Mouse (Mus musculus): ENCODE measurements around the gene Pign. TPM values are rescaled to one million over a fixed set of nuclear protein-coding genes. Genes with fewer than 3 reads are reported as not detected.

Pign gene
- 10 to 100 TPM; 18.7 to 25.0 TPM for total RNA-seq (2021)
- long read RNA-seq, experiment 1, full-length matches to known transcripts = 1 of 2 reads
- long read RNA-seq, experiment 1, partial matches to known transcripts = 1 of 2 reads
- long read RNA-seq, experiment 1, other reads (novel, unspliced or antisense) = 0 of 2 reads
- long read RNA-seq, experiment 2, full-length matches to known transcripts = 1 of 3 reads
- long read RNA-seq, experiment 2, partial matches to known transcripts = 0 of 3 reads
- long read RNA-seq, experiment 2, other reads (novel, unspliced or antisense) = 2 of 3 reads

GRCm38 (mm10) chr1:105663171-105663961 is at the start of gene Pign, which contains the start of gene Relch:
Pign (minus strand) TSS chr1:105663677.
Relch (plus strand) TSS chr1:105663861.
- DNase-seq (ENCODE audit: low spot score in 2 of 2) = peak; percentile 94 to 98

- DNase-seq (ENCODE audit: low spot score in 2 of 2) = no peak
These were observed 49.3 kb upstream of the Pign start for GRCm38 (mm10) chr1:105712822-105713221.

DNA sequence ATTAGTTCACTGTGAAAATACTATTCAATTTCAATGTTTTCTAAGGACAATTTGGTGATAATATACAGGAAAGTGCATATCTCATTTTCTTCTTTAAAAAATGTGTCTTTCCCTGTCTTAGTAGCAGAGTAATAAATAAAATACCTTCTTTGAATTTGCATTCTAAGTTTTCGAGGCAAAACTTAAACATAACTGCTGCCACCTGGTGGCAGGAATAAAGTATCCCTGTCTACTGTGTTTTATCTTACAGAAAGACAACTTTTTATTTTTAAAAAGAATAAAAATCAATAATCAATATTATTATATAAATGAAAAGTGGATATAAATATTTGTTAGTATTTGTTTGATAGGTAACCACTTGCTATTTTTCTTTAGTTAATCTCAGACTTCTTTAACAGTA is 47.8 kb upstream of the Pign start:
- no peak for DNase-seq (ENCODE audit: low spot score in 2 of 2)

DNA sequence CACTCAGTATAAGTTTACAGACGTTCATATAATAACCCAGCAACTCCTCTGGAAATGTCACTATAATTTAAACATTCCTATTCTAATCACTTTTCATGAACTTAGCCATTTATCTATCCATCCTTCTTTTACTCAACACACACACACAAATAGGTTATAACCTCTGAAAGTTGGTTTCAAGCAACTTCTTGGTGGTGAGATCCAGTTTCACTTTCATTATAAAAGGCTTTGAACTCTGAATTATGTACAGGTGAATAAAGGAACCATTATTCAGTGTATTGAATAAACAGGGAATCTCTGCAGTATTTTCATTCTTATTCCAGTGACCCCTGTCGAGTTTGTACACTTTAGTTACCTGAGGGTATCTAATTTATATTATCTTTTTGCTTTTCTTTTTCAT is 45.9 kb upstream of the Pign start:
- no peak for DNase-seq (ENCODE audit: low spot score in 2 of 2)

- DNase-seq (ENCODE audit: low spot score in 2 of 2) = no peak
These were observed 37.6 kb upstream of the Pign start for GRCm38 (mm10) chr1:105700984-105701530.

DNA sequence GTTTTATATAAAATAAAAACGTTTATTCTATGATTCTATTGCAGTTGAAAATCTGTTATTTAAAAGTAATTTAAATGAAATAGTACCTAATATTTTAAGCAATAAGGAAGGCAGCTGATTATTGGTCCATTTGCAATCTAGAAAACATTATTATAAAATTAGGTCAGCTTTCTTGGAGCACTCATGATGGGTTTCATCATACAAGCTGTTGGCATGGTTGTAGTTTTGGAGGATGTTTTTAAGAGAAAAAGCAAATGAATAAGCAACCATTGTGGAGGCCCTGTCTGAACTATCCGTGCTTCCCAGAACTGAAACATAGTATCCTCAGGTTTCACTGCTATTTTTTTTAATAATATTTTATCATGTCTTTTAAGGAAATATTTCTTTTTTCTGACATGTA is 32.1 kb upstream of the Pign start:
- no peak for DNase-seq (ENCODE audit: low spot score in 2 of 2)

DNA sequence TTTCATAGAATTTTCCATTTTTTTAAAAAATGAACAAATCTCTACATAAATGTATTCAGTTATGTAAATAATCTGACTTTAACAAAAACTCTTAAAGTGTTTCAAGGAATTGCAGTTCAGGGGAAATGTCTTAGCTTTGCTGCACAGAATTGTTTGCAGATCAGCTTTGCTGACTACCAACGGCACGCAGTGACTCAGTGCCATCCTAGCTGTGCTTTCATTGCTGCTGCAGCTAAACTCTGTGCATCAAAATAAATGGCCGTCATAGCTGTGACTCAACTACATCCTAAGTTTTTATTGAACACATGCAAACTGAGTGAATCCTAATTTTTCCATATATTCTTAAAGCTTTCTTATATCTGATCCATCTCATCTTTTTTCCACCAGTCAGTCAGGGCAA is 22.0 kb upstream of the Pign start:
- DNase-seq (ENCODE audit: low spot score in 2 of 2) = no peak

DNA sequence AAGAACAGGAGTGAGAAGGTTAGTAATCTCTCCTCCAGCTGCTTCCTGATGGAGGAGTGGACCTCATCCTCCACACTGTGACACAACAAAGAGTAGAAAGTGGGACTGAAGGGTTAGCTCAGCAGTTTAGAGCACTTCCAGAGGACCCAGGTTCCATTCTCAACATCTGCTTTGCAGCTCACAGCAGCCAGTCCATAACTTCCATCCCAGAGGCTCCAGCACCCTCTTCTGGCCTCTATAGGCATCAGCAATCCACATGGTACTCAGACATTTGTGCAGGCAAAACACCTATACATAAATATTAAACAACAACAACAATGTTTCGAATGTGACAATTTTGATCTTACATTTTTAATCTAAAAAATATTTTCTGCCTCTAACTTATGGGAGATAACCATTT is 17.1 kb upstream of the Pign start:
- no peak for DNase-seq (ENCODE audit: low spot score in 2 of 2)

- DNase-seq (ENCODE audit: low spot score in 2 of 2) = no peak
These were observed 11.3 kb upstream of the Pign start for GRCm38 (mm10) chr1:105674763-105675162.

- DNase-seq (ENCODE audit: low spot score in 2 of 2) = no peak
These were observed 6.2 kb upstream of the Pign start for GRCm38 (mm10) chr1:105669700-105670099.

DNA sequence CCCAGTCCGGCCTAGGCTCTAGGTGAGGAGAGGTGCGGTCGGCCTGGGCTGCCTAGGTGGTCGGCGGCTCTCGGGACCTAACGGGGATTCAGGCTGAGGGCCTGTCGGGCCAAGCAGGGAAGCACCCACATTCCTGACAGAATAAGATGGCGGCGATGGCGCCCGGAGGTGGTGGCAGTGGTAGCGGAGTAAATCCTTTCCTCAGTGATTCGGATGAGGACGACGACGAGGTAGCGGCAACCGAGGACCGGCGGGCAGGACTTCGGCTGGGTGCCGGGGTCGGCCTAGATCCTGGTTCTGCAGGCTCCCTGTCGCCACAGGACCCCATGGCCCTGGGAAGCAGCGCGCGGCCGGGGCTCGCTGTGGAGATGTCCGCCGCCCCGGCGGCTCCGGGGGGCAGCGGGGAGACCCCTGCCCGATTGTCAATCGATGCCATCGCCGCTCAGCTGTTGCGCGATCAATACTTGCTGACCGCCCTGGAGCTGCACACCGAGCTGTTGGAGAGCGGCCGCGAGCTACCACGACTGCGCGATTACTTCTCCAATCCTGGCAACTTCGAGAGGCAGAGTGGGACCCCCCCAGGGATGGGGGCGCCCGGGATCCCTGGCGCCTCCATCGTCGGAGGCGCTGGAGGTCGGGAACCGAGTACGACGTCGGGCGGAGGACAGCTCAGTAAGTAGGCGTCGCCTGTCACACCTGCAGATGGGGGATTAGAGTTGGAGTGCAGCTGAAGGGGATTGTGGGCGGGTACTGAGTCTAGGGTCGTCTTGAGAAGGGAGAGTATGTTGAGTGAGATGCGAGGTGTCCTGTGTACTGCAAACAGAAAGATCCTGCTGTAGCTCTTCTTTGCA is 710 bp upstream of the Pign start:
- DNase-seq (ENCODE audit: low spot score in 2 of 2) = no peak

DNA sequence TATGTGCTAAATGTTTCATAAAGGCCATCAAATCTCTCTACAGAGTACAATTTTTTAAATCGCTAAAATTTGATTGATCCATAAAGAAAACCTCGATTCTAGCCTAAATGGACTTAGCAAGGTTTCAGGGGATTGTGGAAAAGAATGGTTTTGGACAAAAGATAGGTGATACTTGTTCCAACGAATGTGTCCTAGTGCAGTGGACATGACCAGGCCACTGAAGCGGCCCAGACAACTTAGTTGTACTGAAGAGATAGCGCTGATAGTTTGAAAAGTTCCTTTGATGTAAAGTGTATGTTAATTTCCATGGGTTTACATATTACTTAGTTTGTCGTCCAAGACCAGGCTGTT is 682 bp downstream of the Pign start:
- DNase-seq (ENCODE audit: low spot score in 2 of 2) = no peak

GRCm38 (mm10) chr1:105660015-105660414 is 3.5 kb downstream of the Pign start:
- DNase-seq (ENCODE audit: low spot score in 2 of 2) = no peak

DNA sequence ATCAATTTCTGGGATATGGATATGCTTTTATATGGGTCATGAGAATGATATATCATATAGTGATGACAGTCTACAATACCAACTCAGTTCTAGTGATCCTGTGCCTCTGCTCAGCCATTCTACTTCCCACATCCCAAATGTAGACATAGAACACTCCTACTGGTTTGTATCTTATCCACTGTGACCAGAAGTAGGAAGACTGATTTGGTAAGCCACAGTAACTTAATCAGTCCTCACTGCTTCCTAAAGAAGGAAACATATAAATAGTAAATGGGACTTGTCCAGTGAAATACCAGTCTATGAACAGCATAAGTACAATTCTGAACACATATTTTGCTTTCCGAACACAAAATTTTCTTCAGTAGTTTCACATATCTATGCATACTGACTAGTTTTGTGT is 9.5 kb downstream of the Pign start:
- no peak for DNase-seq (ENCODE audit: low spot score in 2 of 2)

DNA sequence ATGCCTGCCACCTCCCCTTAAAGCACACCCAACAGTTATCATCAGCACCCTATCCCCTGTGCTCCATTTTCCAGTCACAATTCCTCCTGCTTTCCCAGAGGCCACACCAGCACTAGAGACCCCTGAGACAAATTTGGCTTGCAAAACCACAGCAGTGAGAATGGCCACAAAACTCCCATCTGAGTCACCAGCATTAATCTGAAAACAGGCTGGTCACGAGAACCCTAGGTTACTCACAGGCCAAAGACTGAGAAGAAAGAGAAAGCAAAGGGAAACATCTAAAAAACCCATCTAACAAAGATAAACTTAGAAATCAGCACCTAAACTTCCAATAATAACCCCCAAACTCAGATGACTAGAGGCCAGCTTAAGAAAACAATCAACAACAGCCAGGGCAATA is 12.8 kb downstream of the Pign start:
- no peak for DNase-seq (ENCODE audit: low spot score in 2 of 2)

GRCm38 (mm10) chr1:105644093-105644492 is 19.4 kb downstream of the Pign start:
- no peak for DNase-seq (ENCODE audit: low spot score in 2 of 2)

GRCm38 (mm10) chr1:105630481-105630880 is 33.0 kb downstream of the Pign start:
- no peak for DNase-seq (ENCODE audit: low spot score in 2 of 2)

DNA sequence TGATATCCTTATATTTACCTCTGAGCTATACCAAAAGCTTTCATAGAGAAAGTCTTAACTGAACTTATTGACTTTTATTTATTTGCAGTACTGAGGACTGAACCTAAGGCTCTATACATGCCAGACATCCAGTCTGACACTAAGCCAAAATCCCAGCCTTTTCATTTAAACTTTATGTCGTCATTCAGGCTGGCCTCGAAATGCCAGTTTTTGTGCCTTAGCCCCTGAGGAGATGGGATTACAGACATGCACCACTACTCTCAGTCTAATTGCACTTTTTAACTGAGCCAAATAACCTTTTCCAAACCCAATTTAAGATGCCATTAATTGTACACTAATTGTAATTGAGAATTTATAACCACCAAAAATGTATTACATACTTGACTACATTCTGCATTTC is 73.8 kb downstream of the Pign start:
- no peak for DNase-seq (ENCODE audit: low spot score in 2 of 2)

DNA sequence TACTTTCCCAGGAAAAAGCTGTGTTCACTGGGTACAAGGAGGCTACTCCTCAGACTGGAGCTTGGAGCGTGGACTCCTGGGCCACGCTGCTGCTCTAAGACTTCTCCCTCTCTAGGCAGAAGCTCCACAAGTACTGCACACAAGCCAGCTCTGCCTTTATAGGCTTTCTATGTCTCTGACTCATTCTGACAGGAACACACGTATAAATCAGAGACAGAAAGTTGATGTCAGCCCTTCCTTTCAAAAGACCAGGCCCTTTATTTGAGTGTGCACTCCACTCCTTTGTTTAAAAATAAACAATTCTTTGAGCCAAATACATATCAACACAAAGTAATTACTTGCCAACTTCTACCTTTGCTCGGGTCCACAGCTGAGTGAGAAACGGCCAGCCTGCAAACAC is 74.8 kb downstream of the Pign start:
- no peak for DNase-seq (ENCODE audit: low spot score in 2 of 2)

GRCm38 (mm10) chr1:105582800-105583199 is 80.7 kb downstream of the Pign start:
- DNase-seq (ENCODE audit: low spot score in 2 of 2) = no peak

- DNase-seq (ENCODE audit: low spot score in 2 of 2) = no peak
These were observed 82.6 kb downstream of the Pign start for GRCm38 (mm10) chr1:105580909-105581308.

DNA sequence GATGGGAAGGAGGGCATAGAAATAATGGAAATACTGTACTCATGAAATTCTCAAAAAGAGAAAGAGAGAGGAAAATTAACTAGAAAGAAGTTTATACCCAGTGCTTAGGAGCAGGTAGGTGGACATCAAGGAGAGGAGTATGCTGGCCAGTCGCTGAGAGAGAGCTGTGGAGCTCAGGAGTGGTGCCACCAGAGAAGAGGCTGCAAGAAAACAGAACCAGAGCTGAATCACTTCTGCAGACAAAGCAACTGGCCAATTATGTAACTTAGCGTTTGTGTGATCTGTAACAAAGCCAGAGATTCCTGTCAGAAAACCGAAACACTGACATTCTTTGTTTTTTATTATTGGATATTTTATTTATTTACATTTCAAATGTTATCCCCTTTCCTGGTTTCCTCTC is 97.4 kb downstream of the Pign start:
- DNase-seq (ENCODE audit: low spot score in 2 of 2) = no peak
